Mouse (Mus musculus) lung, adult 2 months (tissue): ENCODE results near the gene Dkk3.

Source experiments
- CTCF ChIP-seq: fragments of 200-500 bp; IDR thresholded peaks from 2 replicates; pipeline ENCODE4 v1.5.1; 2011; ENCODE audit warnings: mild to moderate bottlenecking, low read length, control low read depth; ENCODE audit not compliant: insufficient read depth
- POLR2A ChIP-seq: fragments of 200-500 bp; IDR thresholded peaks from 2 replicates; pipeline ENCODE4 v1.6.1; 2011; ENCODE audit warnings: low read depth, mild to moderate bottlenecking, control low read depth, low read length, borderline replicate concordance; ENCODE audit errors: extremely low read depth

DNA sequence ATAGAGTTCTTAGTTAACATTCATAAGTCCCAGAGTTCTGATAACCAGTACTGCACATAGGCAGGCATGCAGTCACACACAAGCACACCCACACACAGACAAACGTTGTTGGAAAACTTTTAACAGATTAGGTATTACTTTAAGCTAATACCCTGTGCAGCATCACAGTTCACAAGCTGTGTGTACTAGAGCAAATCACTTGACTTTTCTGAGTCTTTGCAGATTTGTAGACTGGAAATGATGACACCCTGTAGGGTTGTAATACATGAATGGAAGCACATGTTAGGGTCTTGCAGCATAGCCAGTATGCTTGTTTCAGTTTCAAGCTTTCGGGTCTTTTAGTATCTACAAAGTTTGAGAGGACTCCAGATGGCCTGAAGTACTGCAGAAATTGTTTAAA, 74.6 kb downstream of the Dkk3 start:
- TF ChIP-seq CTCF (no peak), POLR2A (no peak)
